Mouse (Mus musculus): ENCODE measurements around the gene Gm10322. TPM values are rescaled to one million over a fixed set of nuclear protein-coding genes. Genes with fewer than 3 reads are reported as not detected.

The Gm10322 gene
- not detected for total RNA-seq (2023)

GRCm38 (mm10) chr10:59615981-59616520, at the start of gene Gm10322:
Gene Gm10322 (plus strand): TSS chr10:59616063.

DNA sequence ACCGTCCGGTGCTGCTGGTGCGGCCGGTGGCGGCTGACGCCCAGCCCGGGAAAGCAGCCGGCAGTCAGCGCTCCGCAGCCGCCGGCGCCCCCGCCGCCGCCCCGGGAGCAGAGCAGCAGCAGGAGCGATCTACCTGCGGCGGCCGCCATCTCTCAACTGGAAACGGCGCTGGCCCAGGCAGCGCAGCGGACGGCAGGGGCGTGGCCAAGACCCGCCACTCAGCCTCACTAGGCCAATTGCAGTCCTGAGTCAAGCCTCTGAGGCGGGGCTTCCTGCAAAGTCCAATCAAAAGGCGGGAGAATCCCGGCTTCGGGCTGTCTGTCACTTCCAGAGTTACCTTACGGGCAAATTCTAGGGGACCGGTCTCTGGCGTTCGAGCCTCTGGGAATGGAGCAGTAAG, 659 bp downstream of the Gm10322 start, which contains the start of gene Mcu:
TSS of gene Mcu (minus strand) at position 171 of the 400 bp plus-strand sequence.

Other genes starting within 250 kb of the Gm10322 start
- gene Gm10273, start 220.4 kb upstream of the Gm10322 start, total RNA-seq (2023), result 10 to 100 TPM in 1 of 2 experiments, under 1 TPM in 1; 0.58 to 31.1 TPM
- not detected for gene Pla2g12b, start 212.4 kb upstream of the Gm10322 start, total RNA-seq (2023)
- not detected for gene Oit3, start 174.3 kb upstream of the Gm10322 start, total RNA-seq (2023)
- gene Mcu, start 629 bp downstream of the Gm10322 start, total RNA-seq (2023), result 10 to 100 TPM; 21.6 to 24.3 TPM
- gene Micu1, start 86.4 kb downstream of the Gm10322 start, total RNA-seq (2023), result 10 to 100 TPM; 33.7 to 47.1 TPM

Data from T-cell, adult 66 days (primary cell).